Mouse (Mus musculus): ENCODE results near the gene Tmie.
"Not testable (repeated sequence)": the region's sequence is repeated elsewhere in the genome, so short reads cannot be mapped to it uniquely, and the experiment has no call there.

Tmie gene

GRCm38 (mm10) chr9:110834411-110834810, 45.5 kb downstream of the Tmie start, which contains the start of gene Prss45:
Gene Prss45 (plus strand): TSS chr9:110834588.
- DNase-seq: no peak

DNA sequence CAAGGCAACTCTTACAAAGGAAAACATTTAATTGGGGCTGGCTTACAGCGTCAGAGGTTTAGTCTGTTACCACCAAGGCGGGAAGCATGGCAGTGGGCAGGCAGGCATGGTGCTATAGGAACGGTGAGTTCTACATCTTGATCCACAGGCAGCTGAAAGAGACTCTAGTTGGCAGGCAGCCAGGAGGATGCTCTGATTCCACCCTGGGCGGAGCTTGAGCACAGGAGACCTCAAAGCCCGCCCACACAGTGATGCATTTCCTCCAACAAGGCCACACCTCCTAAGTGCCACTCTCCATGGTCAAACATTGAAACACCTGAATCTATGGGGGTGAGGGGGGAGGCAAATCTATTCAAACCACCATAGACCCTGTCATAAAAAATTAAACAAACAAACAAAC, 46.9 kb downstream of the Tmie start:
- DNase-seq: no peak

GRCm38 (mm10) chr9:110826390-110826789, 53.5 kb downstream of the Tmie start, which contains the start of gene Prss43:
Gene Prss43 (plus strand): TSS chr9:110826690.
- no peak for DNase-seq

- DNase-seq: no peak
Measured at GRCm38 (mm10) chr9:110825832-110826231, 54.1 kb downstream of the Tmie start.

DNA sequence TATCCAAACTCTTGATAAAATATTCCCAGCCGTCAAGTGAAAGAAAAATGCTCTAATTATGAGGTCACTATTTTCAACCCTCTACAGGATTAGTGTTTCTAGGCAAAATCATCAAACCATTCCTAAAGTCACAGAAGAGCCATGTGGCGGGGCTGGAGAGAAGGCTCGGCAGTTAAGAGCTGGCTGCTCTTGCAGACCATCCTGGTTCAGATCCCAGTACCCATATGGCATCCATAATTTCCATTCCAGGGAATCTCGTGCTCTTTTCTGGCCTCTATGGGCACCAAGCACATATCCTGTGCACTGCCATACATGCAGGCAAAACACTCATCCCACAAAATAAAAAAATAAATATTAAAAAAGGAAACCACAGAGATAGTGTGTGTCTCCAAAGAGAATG, 54.5 kb downstream of the Tmie start:
- no peak for DNase-seq

DNA sequence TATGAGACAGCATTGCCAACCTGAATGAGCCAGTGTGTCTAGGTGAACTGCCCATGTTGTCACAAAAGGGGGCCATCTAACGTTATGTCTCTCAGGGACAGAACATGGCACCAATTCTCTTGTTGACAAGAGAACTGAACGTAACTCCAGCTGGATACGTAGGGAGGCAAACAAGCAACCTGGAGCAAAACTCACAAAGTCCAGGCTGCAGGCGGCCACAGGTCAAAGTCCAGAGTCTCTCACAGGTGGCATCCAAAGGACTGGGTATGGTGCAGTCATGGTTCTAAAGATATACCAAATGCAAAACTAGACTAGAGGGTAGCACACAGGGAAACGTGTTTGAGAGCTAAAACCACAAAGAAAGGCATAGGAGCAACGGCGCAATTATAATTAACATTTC, 58.5 kb downstream of the Tmie start:
- DNase-seq: peak; percentile 18 to 34

DNA sequence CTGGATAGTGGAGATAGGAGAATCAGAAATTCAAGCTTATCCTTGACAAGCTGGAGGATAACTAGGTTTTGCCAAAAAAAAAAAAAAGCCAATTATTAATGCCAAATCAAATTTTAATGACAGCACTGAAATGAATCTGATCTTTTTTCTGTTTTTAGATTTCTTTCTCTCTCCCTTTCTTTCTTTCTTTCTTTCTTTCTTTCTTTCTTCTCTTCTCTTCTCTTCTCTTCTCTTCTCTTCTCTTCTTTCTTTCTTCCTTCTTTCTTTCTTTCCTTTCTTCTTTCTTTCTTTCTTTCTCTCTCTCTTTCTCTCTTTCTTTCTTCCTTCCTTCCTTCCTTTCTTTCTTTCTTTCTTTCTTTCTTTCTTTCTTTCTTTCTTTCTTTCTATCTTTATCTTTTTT, 59.4 kb downstream of the Tmie start:
- DNase-seq: not testable (repeated sequence)

All from kidney, postnatal 25 days (tissue).